In the genomic region with DNA sequence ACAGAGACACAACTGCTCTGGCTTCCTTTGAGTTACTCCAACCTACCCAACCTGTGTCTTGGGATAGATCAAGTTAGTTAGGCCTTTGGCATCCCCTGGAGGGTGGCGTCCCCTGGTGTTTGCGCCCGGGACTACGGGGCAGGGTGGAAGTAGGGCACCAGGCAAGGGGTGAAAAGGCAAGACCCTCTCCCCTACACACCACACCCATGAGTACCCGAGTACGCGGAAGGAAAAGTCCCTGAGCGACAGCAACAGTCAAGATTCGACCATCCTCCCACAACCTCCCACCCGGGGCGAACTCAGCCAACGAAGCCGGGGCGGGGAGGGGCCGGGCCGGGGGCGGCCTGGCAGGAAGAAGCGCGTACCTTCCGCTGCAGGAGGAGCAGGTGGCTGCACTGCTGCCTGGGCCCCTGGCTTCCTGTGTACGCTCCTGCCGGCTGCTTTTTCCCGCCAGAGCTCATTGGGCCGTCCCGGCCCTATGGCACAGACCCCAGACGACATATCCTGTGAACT, we compare ENCODE assay signal across 8 mouse cellular contexts. TPM values are rescaled to one million over a fixed set of nuclear protein-coding genes. Genes with fewer than 3 reads are reported as not detected.
DNase-seq lines count a peak whose midpoint lies in the region; ATAC-seq and TF ChIP-seq lines count a peak whose summit lies in the region.

A gene (plus strand): TSS at position 479 of the 513 bp plus-strand sequence.

- H3K27ac ChIP-seq in intestine, postnatal 0 days (ENCODE audit: low read depth, low read length) = no peak within 1 kb of the TSS
- H3K27ac ChIP-seq in limb, embryonic 15.5 days = no peak within 1 kb of the TSS
- H3K27ac ChIP-seq in midbrain, embryonic 15.5 days = no peak within 1 kb of the TSS
- H3K27ac ChIP-seq in thymus, adult 2 months (ENCODE audit: control insufficient read depth, insufficient read depth, low read length) = peak within 1 kb of the TSS; percentile 95

- peak; percentile 33 to 54 for DNase-seq in right cerebral cortex, postnatal 10 days (ENCODE audit: low spot score in 2 of 2)
- no peak for DNase-seq in right cerebral cortex, adult 18-20 months
- DNase-seq in cerebellum, adult 9-11 months = peak; percentile 47
- DNase-seq in gastrocnemius, postnatal 36 days = peak; percentile 58 to 62
- DNase-seq in thymus, adult 2 months = peak; percentile 99

- no peaks in the 10 kb centered on the region for H3K4me1 ChIP-seq in intestine, postnatal 0 days (replicated peaks; ENCODE audit: control insufficient read depth, insufficient read depth, low read length)
- H3K4me1 ChIP-seq in limb, embryonic 15.5 days = peaks cover 12% of the 10 kb centered on the region
- H3K4me1 ChIP-seq in midbrain, embryonic 15.5 days = no peaks in the 10 kb centered on the region
- H3K4me1 ChIP-seq in thymus, adult 2 months (replicated peaks; ENCODE audit: control insufficient read depth, insufficient read depth, low read length) = peaks cover 35% of the 10 kb centered on the region

- H3K27me3 ChIP-seq in intestine, postnatal 0 days (replicated peaks; ENCODE audit: control insufficient read depth, insufficient read depth, low read length) = no peaks in the 10 kb centered on the region
- H3K27me3 ChIP-seq in limb, embryonic 15.5 days = no peaks in the 10 kb centered on the region; the same call in 1 of the 2 replicates
- H3K27me3 ChIP-seq in midbrain, embryonic 15.5 days (replicated peaks) = no peaks in the 10 kb centered on the region
- no peaks in the 10 kb centered on the region for H3K27me3 ChIP-seq in thymus, adult 2 months (ENCODE audit: control insufficient read depth, insufficient read depth, low read length)

- peak; percentile 88 for TF ChIP-seq CTCF in intestine, postnatal 0 days (IDR thresholded peaks at IDR 0.05; ENCODE audit: low read depth)
- peak; percentile 95; the same call in 1 of the 2 replicates for TF ChIP-seq CTCF in thymus, adult 2 months (IDR thresholded peaks at IDR 0.05; ENCODE audit: borderline replicate concordance, control insufficient read depth, extremely low read depth, insufficient read depth, low read length, poor library complexity)

- TF ChIP-seq POLR2A in thymus, adult 2 months (IDR thresholded peaks at IDR 0.05; ENCODE audit: control insufficient read depth, extremely low read depth, insufficient read depth, low read length, poor library complexity) = peak; percentile 92

- H3K4me3 ChIP-seq in intestine, postnatal 0 days (ENCODE audit: low read depth, low read length) = no peak within 1 kb of the TSS
- H3K4me3 ChIP-seq in limb, embryonic 15.5 days = peak within 1 kb of the TSS; percentile 20
- H3K4me3 ChIP-seq in midbrain, embryonic 15.5 days = no peak within 1 kb of the TSS
- peak within 1 kb of the TSS; percentile 60 for H3K4me3 ChIP-seq in thymus, adult 2 months (ENCODE audit: control insufficient read depth, insufficient read depth, low read length)

- peak within 1 kb of the TSS; percentile 39 for H3K4me2 ChIP-seq in intestine, postnatal 0 days (replicated peaks; ENCODE audit: low read depth)
- peak within 1 kb of the TSS; percentile 48 for H3K4me2 ChIP-seq in limb, embryonic 15.5 days
- H3K4me2 ChIP-seq in midbrain, embryonic 15.5 days = 0 out of 2 replicates have a peak within 1 kb of the TSS, but pooled peaks have one; percentile 7

- peaks cover 34% of the 10 kb centered on the region for H3K36me3 ChIP-seq in intestine, postnatal 0 days (ENCODE audit: control insufficient read depth, insufficient read depth)
- peaks cover 39% of the 10 kb centered on the region for H3K36me3 ChIP-seq in limb, embryonic 15.5 days
- peaks cover 30% of the 10 kb centered on the region; the same call in 1 of the 2 replicates for H3K36me3 ChIP-seq in midbrain, embryonic 15.5 days (replicated peaks)
- peaks cover 58% of the 10 kb centered on the region for H3K36me3 ChIP-seq in thymus, adult 2 months (ENCODE audit: control insufficient read depth, insufficient read depth, low read length)

- ATAC-seq in intestine, postnatal 0 days = peak; percentile 49
- 0 out of 2 replicates have a peak, but pooled peaks have one; percentile 31 for ATAC-seq in limb, embryonic 15.5 days (ENCODE audit: insufficient number of reproducible peaks, low FRiP score, low TSS enrichment, low read depth)
- peak; percentile 31; the same call in 1 of the 2 replicates for ATAC-seq in midbrain, embryonic 15.5 days (replicated peaks)

- intact Hi-C loops in gastrocnemius, postnatal 36 days (cut with DNase I) = loop anchor here (1.0 to 5.0 kb wide), 3 partner anchors 64 to 119 kb away; a partner anchor contains a TSS

- 7% methylated on average over 26 of the region's 26 CpGs for WGBS in intestine, postnatal 0 days
- WGBS in limb, embryonic 15.5 days = 6% methylated on average over 25 of the region's 26 CpGs
- WGBS in midbrain, embryonic 15.5 days = 13% methylated on average over 26 of the region's 26 CpGs
- 1% methylated on average over 26 of the region's 26 CpGs for WGBS in thymus, adult 2 months

- H3K9me3 ChIP-seq in intestine, postnatal 0 days (ENCODE audit: control insufficient read depth) = no peaks in the 10 kb centered on the region
- H3K9me3 ChIP-seq in limb, embryonic 15.5 days = no peaks in the 10 kb centered on the region
- H3K9me3 ChIP-seq in midbrain, embryonic 15.5 days = no peaks in the 10 kb centered on the region

- H3K9ac ChIP-seq in intestine, postnatal 0 days (ENCODE audit: low read depth, low read length) = no peak within 1 kb of the TSS; the same call in 1 of the 2 replicates
- 0 out of 2 replicates have a peak within 1 kb of the TSS, but pooled peaks have one; percentile 2 for H3K9ac ChIP-seq in limb, embryonic 15.5 days
- no peak within 1 kb of the TSS for H3K9ac ChIP-seq in midbrain, embryonic 15.5 days

RNA-seq across cellular contexts. Expression of the gene that starts here (rescaled TPM):
- 1 to 10 TPM in 1 of 2 experiments, not detected in 1; 1.1 TPM for total RNA-seq in gastrocnemius, postnatal 36 days (2021)
- 0.73 and 0.77 TPM in 2 replicates for polyA plus RNA-seq in intestine, postnatal 0 days (2015; fragmentation: Nextera tagmentation; extraction: Ambion mirVana)
- 0.47 and 0.58 TPM in 2 replicates for polyA plus RNA-seq in limb, embryonic 15.5 days (2015; fragmentation: Nextera tagmentation; extraction: Ambion mirVana)
- 24.9 and 25.6 TPM in 2 replicates for polyA plus RNA-seq in midbrain, embryonic 15.5 days (2015; fragmentation: Nextera tagmentation; extraction: Ambion mirVana)
- polyA plus RNA-seq in thymus, adult 2 months (2012; rRNA removed) = 408 and 419 TPM in 2 replicates

Comparison
In these comparisons a context has a peak if more than half of its experiments do, and no peak if none do; other contexts are left out.
1. RNA of the gene that starts here (polyA plus RNA-seq): 408 to 419 TPM in thymus, adult 2 months; 24.9 to 25.6 TPM in midbrain, embryonic 15.5 days, 0.73 to 0.77 TPM in intestine, postnatal 0 days and 0.47 to 0.58 TPM in limb, embryonic 15.5 days; every median in the first group is over 10 times any median in the second.
2. Peak in ATAC-seq and H3K4me2 ChIP-seq in intestine, postnatal 0 days; RNA of the gene not detected or under 1 TPM.
3. Peak in ATAC-seq, H3K4me3 ChIP-seq, H3K9ac ChIP-seq and H3K4me2 ChIP-seq in limb, embryonic 15.5 days; RNA of the gene not detected or under 1 TPM.
4. Peak in every context shown above with its lines, with median percentiles within 50 percentile points of each other: ATAC-seq and H3K4me2 ChIP-seq.